Mouse (Mus musculus) mouse embryonic stem cell (cell line): ENCODE results near the gene Zfp335.

ENCODE experiments used
- in situ Hi-C, 2 experiments: fragments of 300-500 bp; cut with MboI; formaldehyde crosslinking; loops; 1 replicate in 1 of 2; 3 replicates in 1 of 2; pipeline ENCODE4 v1.14.3; 2019 to 2020; ENCODE audit warnings: low sequenced_read_pairs in 2 of 2, low pct_unique_long_range_greater_than_20kb in 1 of 2, mixed read lengths in 1 of 2; ENCODE audit not compliant: unreplicated experiment in 1 of 2

Gene Zfp335

DNA sequence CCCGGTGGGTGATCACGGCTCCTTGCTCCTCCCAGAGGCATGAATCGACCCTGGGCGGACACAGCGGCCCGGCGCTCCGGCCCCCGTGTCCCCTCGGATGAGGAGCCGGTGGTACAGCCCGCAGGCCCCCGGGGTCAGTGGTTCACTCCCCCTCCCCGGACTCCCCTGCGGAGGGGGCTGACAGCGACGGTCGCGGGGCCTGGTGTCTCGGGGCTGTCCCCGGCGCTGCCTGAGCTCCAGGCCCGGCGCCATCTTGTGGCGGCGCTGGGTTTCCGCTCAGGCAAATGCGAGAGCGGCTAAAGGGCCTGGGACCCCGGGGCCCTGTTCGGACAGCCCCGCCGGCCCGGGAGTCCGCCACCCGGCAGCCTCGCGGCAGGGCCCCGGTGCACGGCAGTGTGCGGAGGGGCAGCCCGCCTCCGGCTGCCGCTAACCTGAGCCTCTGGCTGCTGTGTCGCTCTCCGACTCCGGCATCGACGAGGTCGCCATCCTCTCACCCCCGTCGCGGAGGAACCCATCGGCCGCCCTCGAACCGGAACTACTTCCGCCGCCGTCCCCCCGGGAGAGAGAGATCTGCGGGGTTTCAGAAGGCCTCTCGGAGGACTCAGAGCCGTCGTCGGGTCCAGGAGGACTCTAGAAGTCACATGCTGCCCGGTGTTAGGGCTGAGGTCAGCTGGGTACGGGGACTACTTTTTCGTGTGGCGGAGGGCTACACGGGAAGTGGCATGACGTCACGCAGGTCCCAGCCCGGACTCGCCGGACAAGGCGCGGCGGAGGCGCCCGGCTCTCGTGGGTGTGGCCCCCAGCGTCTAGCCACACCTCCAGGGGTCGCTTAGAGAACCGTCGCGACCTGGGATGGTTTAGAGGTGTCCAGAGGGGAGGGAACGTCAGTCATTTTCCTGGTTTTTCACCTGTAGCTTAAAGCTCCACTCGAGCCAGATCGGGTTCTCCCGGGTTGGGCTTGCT lies at the start of gene Zfp335:
TSS of gene Zfp335 (minus strand) at position 672 of the 963 bp plus-strand sequence.
- in situ Hi-C loops = no loop called here

GRCm38 (mm10) chr2:164960716-164961441 lies 49.3 kb upstream of the Zfp335 start, which contains the start of gene Slc12a5:
Gene Slc12a5, plus strand, starts transcription at chr2:164960802.
- in situ Hi-C loops = no loop called here

- in situ Hi-C loops = no loop called here
Measured at GRCm38 (mm10) chr2:164957548-164958315, 46.2 kb upstream of the Zfp335 start.

GRCm38 (mm10) chr2:164956195-164956594 lies 44.6 kb upstream of the Zfp335 start:
- in situ Hi-C loops = no loop called here

DNA sequence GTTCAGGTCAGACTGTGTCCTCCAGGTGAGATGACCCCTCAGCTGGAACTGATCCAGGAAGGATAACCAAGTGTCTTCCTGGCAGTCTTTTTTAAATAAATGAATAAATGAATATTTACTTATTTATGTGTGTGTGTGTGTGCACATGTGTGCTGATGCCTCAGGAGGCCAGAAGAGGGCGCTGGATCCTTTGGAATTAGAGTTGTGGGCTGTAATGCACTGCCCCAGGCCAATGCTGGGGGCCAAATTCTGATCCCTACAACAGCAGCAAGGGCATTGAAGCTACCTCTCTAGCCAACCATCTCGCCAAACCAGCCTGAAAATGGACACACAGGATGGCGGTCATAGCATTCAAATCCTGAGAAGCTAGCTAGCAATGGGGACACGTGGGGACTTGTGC lies 44.2 kb upstream of the Zfp335 start:
- in situ Hi-C loops = no loop called here

DNA sequence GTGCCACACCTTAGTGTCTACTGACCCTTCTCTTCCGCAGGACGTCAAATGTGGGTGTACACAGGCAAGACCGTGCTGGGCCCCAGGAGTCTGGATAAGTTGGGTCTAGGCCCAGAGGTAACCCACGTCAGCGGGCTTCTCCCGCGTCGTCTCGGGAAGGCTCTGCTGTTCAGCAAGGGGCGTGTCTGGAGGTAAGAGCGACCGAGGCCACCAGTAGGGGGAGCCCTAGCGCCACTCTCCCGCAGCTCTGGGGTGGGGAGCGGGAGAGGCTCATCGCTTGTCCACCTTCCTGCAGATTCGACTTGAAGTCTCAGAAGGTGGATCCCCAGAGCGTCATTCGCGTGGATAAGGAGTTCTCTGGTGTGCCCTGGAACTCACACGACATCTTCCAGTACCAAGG lies 41.7 kb upstream of the Zfp335 start:
- in situ Hi-C loops = no loop called here

GRCm38 (mm10) chr2:164952448-164952847 lies 40.9 kb upstream of the Zfp335 start:
- in situ Hi-C loops = no loop called here

DNA sequence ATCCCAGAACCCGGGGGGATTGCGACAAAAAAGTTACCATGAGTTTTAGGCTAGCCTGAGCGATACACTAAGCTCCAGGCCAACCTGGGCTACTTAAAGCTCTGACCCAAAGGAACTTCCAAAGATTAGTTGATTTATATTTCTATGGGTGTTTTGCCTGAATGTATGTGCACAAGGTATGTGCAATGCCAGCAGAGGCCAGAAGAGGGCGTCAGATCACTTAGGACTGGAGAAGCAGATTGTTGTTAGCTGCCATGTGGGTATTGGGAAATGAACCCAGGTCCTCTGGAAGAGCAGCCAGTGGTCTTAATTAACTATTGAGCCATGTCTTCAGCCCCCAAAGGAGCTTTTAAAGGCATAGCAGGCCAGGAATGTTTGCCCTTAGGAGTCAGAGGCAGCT lies 40.2 kb upstream of the Zfp335 start:
- in situ Hi-C loops = no loop called here

DNA sequence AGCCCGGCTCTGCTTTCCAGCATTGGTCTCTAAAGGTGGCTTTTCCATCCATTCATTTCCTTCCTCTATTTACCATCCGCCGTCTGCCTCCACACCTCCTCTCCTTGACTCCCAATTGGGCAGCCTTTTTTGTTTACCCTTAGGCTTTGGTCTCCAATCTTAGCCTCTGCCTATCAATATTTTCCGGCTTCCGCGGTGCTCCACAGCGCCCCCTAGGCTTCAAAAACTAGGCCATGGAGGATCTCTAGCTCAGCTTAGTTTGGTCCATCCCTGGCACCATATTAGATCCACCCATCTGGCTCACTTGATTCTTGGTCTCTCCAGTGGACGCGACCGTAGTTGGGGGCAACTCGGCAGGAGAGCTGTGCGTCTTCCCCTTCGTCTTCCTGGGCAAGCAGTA lies 38.9 kb upstream of the Zfp335 start:
- in situ Hi-C loops = no loop called here

DNA sequence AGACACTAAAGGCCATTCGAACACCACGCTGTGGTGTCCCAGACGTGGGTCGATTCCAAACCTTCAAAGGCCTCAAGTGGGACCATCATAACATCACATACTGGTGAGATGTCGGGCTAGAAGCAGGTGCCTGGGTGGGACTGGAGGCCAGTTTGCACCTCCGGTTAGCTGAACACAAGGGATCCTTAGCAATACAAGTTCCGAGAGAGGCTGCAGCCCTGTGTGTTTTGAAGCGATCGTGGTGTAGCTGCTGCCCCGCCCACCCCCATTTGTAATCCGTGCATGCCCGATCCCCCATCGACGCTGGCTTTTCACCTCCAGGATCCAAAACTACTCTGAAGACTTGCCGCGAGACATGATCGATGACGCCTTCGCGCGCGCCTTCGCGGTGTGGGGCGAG lies 37.4 kb upstream of the Zfp335 start:
- in situ Hi-C loops = no loop called here

GRCm38 (mm10) chr2:164947930-164948329 lies 36.4 kb upstream of the Zfp335 start:
- in situ Hi-C loops = no loop called here

- in situ Hi-C loops = no loop called here
Measured at GRCm38 (mm10) chr2:164947506-164947905, 35.9 kb upstream of the Zfp335 start.

- in situ Hi-C loops = no loop called here
Measured at GRCm38 (mm10) chr2:164942692-164943290, 31.2 kb upstream of the Zfp335 start.

- in situ Hi-C loops = no loop called here
Measured at GRCm38 (mm10) chr2:164940140-164940830, 28.7 kb upstream of the Zfp335 start, which contains the start of gene Mmp9. Gene Mmp9, plus strand, starts transcription at chr2:164940780.

DNA sequence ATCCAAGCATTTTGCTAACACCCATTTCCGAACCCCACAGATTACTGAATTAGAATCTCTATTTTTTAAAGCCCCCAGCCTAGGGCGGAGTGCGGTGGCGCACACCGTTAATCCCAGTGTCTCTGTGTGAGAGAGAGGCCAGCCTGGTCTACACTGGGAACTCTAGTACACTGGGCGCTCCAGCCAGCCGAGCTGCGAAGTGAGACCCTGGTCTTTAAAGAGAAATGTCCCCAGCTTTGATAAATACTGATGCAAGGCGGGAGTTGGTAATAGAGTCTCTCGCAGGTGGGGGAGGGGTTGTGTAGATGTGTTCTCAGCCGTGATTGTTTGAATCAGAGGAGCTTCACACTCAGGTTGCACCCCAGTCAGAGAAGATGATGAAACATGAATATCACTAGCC lies 27.5 kb upstream of the Zfp335 start:
- in situ Hi-C loops = no loop called here

- in situ Hi-C loops = no loop called here
Measured at GRCm38 (mm10) chr2:164938146-164939091, 26.9 kb upstream of the Zfp335 start.

DNA sequence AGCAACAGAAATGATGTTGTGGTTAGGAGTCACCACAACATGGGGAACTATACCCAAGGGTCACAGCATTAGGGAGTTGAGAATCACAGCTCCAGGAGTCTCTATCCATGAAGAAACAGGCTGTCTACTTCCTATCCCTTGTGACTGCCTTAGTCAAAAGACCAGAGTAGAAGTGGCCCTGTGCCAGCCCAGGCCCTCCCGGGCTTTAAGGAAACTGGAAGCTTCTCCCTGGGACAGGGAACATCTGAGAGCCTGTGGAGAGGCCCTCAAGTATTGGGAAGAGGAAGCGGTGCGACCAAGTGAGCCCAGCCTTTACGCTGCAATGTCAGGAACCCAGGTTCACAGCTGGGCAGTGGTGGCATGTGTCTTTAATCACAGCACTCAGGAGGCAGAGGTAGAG lies 24.4 kb upstream of the Zfp335 start:
- in situ Hi-C loops = no loop called here
